Mouse (Mus musculus): Measurements from ENCODE around the gene Gse1. TPM values are rescaled to one million over a fixed set of nuclear protein-coding genes. Genes with fewer than 3 reads are reported as not detected.

Gene Gse1
- total RNA-seq, 4 experiments from 2014 or later = 30.7 to 64.5 (median 48.4) TPM

DNA sequence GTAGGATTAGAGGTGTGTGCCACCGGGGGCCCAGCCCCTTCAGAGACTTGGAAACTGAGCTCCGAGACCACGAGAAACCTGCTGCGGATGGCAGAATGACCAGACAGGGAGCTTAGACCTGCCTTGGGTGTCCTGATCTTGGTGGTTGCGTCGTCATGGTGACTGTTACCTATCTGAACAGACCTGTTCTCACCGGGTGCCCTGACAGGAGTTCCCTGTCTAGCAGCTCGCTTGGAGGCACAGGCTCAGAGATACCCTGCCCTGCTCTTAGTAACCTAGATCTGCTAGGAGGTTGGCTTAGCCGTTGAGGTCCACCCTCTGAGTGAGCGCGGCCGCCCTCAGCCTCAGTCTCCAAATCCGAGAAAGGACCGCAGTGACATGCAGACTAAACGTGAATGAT, 292.0 kb downstream of the Gse1 start:
- DNase-seq = no peak

DNA sequence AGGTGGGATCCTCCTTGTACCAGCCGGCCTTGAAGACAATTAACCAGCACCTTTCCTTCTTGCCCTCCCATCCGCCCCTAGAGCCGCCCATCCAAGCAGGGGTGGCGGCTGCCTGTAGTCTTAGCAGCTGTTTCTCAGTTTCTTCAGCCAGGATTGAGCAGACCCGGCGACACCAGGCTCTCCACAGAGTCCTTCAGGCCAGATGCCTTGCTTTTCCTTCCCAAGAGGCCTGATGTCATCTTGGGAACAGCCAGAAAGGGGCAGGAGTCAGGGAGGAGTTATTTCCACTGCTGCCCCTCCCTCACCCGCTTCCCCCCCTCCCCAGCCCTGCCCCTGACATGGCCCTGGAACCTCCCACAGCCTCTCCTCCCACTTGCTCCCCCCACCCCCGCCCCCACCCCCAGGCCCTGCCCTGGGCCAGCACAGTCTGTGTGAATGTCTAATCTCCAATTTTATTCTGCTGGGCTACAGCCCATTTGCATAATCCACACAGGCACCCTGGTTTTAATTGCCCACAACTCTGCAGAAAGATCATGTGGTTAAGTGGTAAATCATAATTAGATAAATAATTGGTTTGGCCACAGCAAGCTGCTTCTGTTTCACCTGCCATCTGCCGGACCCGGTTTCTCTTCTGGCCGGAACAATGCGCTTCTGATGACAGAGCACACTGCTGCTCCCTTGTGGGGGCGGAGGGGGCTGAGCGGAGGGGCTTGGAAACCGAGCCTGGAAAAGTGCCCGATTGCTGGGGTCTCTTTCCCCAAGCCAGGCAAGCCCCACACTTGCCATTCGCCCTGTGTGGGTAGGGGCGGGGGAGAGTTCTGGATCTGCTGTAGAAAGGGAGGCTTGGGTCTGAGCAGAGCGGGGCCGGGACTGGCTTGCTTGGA, 292.7 kb downstream of the Gse1 start:
- no peak for DNase-seq

DNA sequence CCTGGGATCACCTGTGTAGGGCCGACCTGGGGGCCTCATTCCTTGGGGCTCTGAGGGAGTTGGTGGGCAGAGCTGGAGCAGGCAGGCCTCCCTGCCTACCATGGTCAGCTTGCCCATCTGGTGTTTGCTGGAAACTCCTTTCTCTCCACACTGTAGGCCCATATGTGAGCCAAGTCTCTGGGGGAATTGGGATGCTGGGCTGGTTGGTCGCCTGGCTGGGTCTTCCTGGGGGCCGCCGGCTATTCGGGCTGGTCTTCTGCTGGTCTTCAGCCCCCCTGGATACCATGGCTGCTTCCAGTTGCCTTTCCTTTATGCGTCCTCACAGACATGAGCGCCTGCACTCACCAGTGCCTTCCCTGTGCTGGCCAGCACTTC, 293.3 kb downstream of the Gse1 start:
- DNase-seq = no peak

DNA sequence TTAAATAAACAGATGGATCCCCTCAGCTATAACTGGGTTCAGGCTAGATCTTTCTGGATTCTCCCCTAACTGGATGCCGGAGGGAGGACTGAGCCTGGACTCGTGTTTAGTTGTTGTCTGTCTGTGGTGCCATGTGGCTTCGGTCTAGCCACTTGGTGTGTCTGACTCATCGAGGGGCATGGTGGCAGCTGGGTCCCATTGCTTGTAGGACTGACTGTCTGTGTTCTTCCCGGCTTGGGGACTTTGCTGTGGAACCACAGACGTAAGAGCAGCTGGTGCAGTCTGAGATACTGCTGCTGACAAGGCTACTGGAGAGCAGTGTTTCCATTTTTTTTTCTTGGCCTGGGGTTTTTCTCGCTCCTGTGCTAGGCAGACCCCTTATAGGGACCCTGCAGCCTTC, 295.4 kb downstream of the Gse1 start:
- no peak for DNase-seq

DNA sequence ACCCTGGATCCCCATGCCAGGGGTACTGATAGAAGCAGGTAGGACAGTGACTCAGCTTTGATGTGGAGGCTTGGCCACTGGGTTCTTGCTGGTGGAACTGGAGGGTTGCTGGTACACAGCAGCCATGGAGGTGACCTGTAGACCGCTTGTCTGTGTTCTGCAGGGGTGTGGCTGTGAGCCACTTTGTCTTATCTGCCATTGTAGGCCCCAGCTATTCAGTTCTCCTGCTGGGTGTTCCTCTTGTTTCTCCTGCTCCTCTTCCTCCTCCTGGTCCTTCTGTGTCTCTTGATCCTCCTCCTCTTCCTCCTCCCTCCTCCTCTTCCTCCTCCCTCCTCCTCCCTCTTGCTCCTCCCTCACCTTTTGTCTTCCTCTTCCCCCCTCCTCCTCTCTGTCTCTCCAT, 296.9 kb downstream of the Gse1 start:
- no peak for DNase-seq

DNA sequence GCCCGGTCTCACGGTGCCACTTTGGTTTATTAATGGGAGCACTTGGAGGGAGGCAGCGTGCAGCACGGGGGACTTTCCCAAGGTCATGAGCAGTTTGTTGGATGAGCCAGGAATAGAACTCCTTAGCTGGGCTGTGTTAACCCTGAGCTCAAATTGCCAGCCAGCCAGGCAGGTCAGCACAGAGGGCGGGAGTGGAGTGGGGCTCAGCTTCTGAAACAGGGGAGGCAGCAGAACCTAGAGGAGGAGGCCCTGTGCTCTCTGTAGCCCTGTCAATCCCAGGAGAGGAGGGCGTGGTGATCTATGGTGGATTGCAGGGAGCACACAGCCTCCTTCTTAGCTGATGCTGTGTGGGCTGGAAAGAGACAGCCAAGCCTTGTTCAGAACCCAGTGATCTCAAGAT, 297.6 kb downstream of the Gse1 start:
- DNase-seq = peak; percentile 47

DNA sequence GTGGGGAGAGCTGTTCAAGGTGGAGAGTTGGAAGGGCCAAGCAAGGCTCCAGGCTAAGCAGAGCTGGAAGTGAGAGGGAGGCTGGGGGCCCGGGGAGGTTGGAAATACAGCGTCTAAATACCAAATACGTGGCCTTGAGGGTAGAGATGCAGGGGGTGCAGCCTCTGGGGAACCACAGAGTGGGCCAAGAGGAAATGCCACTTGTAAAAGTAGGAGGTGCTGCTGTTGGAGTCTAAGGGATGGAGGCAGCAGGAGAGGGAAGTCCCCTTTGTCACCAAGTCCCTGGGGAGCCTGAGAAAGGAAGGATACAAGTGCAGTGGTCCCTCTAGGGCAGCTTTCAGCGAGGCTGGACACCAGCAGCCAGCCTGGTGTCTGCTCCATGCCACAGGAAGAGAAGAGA, 298.3 kb downstream of the Gse1 start:
- DNase-seq = no peak

DNA sequence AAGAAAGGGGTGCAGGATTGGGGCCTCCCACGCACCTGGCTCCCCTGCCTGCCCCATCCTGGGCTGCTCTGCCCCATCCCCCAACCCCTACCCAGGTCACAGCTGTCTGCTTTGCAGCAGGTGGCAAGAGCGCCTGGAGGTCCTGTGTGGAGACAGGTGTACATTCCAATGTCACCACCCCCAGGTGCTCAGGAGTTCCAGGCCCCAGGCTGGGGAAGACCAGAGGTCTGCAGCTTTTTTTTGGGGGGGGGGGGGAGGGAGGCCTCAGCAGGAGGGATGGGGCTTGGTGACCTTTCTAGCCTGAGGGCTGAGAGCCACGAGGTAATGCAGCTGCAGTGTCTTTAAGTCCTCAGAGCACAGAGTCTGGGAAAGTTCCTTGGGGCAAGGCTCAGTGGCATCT, 300.1 kb downstream of the Gse1 start:
- DNase-seq = no peak

DNA sequence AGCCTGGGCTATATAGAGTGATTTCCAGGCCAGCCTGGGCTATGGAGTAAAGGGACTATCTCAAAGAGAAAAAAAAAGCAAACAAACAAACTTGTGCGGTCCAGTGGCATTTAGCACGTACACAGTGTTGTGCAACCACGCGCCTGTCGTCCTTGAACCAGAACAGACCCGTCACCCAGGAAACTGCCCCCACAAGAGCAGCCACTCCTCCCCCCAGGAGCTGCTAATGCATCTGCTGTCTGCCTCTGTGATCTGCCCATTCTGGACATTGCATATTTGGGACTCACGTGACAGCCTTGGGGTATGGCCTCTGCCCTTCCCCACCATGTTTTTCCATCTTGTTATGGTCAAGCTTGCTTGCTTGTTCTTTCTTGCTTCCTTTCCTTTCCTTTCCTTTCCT, 301.0 kb downstream of the Gse1 start:
- peak; percentile 68 for DNase-seq

DNA sequence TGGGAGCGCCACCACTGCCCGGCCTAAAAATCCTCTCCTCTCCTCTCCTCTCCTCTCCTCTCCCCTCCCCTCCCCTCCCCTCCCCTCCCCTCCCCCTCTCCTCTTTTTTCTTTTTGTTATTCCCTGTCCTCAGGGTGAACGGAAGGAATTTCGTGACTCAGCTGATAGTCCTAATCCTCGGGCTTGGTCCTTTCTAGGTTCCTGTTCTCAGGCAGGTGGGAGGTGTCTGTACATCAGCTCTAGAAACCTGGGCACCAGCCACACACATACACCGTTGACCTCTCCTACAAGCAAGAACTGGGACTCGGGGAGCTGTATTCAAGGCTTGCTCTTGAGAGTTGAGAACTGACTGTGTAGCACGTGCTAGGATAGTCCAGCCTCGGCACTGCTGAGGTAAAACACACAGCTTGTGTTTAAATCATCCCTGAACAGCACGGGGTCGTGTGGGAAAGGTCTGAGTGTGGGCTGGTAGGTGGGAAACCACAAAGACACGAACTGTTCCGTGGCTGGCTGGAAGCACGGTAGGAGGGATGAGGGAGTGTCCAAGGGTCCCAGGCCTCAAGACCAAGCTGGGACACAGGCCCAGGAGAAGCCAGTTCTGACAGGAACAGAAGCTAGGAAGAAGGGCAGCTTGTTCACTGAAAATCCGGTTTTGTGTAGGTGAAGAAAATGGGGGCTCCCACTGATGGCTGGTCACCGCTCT, 302.8 kb downstream of the Gse1 start:
- DNase-seq = no peak

DNA sequence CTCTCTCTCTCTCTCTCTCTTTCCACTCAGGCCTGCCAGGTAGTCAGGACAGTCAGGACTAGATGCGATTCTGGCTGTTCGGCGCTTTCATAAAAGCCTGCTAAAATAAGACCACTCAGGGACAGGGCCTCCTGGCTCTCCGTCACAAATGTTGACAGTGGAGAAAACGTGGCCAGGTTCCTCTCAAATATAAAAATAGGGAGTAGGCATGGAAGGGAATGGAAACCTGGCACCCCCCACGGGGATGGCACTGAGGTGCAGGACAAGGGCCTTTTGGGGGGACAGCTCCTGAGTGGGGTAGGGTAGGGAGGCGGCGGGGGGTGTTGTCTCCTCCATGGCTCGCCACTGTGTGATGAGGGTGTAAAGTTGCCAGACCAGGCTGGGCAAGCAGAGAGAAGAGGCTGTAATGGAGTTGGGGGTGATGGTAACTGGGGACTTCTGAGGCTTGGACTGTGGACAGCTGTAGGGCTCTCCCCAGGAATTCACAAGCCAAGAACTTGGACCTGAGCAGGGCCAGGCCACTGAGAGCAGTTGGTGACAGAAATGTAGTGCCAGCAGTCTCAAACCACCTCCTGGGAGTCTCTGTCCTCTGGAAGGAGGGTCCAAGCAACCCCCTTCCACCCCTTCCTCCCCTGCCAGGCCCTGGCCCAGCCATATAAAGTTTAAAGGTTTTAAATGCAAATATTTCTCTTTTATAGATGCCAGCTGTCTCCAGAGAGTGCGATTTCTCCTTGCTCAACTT, 303.7 kb downstream of the Gse1 start:
- no peak for DNase-seq

DNA sequence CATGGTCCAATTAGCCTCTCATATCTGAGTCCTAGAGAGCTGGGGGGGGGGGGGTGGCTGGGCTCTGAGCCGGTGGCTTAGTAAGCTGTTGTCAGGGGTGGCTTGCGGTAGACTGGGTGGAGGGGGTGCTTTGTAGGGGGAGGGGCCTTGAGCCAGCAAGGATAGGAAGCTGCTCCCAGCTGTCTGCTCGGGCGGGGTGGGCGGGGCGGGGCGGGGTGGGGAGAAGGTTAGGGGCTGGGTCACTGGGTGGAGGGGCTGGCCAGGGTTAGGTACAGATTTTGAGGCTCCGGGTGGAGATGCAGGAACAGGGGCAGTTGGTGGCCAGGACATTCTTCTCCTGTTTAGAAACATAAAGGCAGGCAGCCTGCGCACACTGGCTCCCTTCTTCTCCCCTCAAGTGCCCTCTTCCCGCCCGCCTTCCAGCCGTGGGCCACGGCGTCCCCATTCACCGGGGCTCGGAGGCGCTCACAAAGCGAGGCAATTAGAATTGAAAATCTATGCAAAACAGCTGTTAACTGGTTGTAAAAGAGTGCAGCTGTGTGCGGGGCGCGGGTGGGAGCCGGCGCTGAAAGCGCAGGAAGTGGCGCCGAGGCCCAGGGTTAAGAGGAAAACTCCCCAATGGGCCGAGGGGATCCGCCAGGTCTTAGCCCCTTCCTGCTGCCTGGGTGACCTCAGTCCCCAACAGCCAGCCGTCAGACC, 304.4 kb downstream of the Gse1 start:
- no peak for DNase-seq

DNA sequence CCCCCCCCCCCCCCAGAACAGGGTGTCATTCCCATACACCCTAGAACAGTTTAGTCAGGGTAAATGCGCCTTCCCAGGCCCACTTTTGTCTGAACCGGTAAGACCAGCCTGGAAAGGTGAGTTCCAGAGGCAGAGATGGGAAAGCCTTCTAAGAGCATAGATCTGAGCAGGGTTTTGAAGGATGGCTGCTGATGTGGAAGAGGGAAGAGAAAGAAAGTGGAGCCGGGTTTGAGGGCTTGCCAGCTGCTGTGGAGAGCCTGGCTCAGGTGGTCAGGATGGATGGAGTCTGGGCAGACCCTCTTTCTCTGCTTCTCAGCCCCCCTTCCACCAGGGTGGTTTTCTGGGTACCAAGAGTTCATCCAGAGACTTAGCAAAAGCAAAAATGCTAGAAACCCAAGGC, 305.1 kb downstream of the Gse1 start:
- DNase-seq = no peak

DNA sequence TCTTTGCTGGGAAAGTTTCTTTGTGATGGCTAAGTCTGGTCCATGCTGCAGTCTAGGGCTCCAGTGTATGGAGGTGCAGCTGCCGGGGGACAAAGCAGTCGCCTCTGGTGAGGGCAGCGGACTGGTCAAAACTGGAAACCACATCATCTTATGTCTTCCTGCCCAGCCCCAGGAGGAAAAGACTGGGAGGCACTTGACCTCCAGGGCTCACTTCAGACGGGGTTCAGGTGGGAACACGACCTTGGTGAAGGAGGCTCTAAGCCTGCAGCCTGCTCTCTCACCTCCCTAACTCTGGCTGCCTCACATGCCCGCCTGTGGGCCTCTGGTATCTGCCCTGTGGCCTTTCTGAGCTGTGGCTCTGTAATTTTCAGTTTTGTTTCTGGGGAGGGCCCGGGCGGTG, 305.8 kb downstream of the Gse1 start:
- no peak for DNase-seq

DNA sequence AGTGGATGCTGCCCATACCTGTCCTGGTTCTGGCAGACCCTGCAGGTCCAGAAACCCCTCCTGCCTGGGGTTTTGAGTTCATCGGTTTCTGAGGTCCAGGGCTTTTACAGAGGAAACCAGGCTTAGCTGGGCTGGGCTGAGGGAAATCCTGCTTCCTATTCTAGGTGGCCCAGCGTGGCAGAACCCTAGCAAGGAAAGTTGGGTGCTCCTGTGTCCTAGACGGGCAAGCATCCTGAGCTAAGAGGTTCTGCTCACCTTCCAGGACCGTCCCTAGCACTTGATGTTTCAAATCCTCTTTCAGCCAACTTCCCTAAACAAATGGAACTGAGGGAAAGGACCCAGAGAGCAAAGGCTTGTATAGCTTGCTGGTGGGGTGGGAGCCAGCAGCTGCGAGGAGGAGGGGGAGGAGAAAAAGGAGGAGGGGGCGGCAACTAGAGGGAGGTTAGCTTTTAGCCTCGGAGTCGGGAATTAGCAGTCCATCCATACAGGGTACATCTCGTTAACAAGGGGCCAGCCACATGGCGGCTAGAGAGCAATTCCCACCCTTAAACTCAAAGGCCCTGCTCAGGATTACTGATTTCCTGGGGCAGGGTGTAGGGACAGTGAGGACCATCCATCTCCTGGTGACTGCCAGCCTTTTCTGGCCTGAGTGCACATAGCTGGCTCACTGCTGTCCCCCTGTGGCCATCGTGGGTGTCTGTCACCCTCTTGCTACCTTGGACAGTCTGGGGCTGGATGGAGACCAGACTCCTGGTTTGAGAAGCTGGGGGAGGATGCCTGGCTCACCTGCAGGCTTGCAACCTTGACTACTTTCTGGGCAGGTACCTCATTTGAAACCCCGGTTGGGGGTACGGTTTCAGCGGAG, 306.5 kb downstream of the Gse1 start:
- DNase-seq = peak; percentile 83

DNA sequence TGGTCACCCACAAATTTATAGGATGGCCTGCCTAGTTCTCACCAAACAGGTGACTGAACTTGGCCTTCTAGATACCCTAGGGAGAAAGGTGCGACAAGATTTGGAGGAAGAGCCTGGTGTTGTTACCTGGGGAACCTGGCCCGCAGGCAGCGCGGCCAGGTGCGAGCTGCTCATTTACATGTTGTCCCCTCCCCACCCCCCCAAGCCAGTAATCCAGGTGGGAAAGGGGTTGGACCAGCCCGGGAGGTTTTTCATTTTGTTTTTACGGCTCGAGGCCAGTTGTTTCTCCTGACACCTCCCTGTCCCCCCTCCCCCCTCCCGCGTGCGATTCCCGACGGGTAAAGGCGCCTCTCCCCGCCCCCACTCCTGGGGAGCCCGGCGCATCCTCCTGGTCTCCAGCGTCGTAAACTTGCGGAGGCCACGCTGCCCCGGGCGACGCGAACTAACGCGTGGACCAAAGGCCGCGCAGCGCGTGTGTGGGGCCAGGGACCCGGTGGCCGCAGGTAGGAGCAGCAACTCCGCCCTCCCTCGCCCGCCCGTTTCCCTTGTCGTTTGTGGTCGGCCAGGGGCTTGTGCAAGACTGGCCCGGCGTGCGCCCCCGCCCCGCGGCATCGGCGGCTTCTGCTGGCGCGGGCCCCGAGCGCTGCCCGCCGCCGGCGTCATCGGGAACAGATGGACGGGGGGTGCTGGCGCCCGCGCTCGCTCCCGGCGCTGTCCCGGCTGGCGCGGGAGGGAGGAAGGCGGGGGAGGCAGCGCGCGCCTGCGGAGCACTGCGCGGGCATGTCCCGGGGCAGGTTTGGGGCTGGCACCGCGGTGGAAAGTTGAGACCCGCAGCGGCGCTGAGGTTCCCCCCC, 307.4 kb downstream of the Gse1 start:
- DNase-seq = no peak

DNA sequence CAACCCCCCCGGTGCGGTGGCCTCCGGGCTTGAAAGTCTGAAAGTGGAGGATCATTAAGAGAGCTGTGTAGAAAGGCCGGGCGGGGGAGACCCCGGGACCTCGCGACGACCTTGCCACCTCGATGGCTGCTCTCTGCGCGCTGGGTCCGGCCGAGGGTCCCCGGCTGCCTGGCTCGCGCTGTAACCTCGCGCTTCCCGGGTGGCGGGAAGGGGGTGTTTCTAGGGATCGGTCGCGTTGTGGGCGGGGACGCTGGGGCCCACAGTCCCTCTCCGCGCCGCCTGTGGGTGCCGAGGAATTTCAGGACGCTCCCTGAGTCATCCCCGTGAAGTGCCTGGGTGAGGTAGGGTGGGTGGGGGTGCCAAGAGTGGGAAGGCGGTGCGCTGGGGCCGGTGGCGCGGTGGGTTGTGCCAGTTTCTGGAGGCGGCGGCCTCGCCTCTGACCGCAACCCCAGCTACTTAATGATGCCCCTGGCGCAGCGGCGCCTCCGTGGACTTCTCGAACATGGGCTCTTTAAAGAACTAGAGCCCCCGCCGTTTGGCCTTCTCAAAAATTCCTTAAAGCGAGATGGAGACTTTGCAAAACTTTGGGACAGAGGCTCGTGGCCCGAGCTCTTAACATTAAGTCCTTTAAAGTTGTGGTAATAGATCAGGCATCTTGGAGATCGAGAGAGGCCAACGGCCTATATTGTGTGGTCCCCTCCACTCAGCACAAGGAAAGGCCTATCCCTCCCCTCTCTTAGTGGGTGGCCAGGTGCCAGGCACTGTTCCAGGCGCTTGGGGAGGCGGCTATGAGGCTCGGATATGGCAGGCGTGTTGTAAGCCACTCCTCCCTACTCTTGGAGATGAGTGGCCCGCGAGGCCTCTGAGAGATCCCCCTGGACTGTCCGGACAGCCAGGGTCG, 308.3 kb downstream of the Gse1 start:
- DNase-seq = no peak

DNA sequence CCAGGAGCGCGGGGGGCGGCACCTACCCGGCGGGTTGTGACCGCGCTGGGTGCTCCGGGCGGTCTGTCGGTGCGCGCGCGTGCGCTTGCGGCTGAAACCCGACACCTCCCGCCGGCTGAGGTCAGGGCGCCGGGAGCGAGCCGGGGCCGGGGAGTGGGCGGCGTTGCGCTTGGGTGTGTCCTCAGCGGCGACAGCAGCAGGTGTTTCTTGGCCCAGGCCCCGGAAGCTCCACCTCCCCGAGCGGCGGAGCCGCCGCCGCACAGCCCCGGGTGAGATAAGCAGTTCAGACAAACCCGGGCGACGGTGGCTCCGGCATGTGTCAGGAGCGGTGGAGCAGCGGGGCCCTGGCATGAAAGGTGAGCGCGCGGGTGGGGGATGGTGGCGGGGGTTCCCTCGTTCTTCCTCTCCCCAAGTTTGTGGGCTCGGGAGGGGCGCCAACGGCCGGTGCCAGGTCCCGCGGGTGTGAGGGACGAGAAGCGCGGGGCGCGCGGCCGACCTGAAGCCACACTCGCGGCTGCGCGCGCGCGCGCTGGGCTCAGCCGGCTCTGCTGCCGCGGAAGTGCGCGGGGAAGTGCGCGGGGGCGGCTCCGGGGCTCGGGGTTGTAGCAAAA, 309.1 kb downstream of the Gse1 start:
- DNase-seq = peak; percentile 71

DNA sequence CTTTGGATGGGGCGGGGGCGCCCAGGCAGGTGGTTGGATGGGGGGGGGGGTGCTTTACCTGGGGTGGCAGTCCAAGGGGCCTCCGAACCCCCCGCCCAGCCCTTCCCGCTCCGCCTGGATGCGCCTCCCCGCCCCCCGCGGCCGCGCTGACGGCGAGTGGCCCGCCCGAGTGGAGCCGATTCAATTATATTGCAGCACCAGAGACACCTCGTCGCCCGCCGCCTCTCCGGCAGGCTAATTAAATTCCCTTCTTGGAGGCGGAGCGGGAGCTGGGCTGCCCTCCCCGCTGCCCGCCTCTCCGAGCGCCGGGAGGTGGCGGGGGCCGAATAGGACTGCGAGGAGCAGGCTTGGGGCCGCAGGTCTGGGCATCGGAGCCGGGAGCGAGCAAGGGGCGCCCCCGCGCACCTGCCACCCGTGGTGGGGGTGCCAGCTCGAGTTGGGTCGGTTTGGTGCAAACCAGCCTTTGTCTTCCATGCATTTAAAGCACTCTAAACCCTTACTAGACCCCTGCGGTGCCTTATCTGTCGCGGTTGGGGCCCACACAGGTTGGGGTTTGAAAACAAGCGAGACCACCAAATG, 309.7 kb downstream of the Gse1 start:
- no peak for DNase-seq

Data from adrenal gland, adult 8-10 months (tissue).